Mouse (Mus musculus): ENCODE measurements at regions not wholly inside any gene's neighbourhood (a gene's known extent, or its start where the extent isn't known, plus 50 kb on each side); places are given as distances from the start of the nearest gene placed in this dataset.

DNA sequence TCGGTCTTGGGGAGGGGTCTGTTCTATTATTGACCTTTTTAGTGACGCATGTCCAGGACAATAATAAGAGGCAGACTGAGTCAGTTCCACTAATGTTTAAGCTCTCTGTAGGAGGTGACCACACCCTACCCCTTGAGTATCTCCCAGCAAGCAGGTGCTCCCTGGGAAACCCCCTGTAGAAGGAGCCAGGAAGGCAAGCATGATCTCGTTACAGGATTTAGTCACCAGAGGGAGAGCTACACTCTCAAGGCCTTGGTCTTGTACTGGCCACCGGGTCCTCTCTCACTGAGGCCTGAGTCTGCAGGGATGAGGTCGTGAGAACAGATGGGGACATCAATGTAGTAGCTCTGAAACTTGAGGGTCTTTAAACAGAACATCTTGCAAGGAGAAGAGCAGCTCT lies 55.3 kb upstream of the Ccnd2 start:
- DNase-seq: no peak

DNA sequence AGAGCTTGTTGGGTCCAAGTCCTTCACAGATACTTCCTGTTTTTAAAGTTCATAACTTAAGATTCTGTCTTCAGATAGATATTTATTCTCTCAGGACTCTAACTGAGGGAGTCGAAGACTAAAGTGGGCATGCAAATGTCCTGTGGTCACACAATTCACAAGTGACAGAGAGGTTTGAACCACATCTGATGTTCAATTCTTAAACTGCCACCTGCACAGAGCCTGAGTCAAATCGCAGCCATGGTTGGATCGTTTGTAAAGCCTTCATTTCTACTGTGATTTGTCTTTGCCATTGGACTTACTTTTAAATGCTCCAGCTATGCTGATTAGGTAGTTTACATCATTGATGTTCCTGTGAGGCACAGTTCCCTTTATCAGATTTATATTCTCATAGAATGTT lies 61.4 kb upstream of the Ccnd2 start:
- DNase-seq: no peak

GRCm38 (mm10) chr6:127215915-127216314 lies 63.9 kb upstream of the Ccnd2 start:
- DNase-seq: no peak

DNA sequence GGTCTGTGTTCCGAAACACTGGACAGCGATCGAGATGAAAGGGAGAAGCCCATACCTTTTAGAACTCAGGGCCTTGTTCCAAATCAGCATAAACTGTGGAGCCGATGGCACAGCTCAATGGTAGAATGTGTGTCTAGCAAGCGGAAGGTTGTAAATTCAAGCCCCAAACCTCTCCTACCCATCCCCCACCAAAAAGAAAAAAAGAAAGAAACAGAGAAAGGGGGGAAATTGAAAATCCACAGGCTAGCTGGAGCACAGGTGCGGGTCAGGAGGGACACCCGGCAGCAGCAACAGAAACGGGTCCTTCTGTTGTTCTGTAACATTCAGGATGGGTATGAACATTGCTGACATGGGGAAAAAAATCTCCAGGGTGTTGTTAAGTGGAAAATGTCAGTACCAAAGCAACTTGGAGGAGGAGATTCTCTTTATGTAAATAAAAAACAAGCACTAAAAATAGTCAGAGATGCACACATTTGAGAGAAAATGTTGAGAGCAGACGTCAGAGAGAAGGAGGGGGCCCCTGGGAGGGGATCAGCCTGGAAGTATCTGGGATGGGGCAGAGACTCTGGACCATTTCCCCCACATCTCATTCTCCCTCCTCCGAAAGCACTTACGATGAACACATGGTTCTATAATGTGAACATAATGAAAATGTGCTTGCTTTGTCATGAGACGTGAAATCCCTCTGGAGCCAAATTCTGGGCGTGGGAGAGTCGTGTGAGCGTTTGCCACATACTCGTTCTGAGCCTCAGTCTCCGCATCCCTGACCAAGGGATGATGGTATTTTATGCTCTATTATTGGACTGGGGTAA lies 66.8 kb upstream of the Ccnd2 start:
- DNase-seq: no peak

- DNase-seq: no peak
These were observed 67.4 kb upstream of the Ccnd2 start for GRCm38 (mm10) chr6:127219446-127219802.

- no peak for DNase-seq
These were observed 74.4 kb upstream of the Ccnd2 start for GRCm38 (mm10) chr6:127226242-127226983.

- no peak for DNase-seq
These were observed 84.6 kb upstream of the Ccnd2 start for GRCm38 (mm10) chr6:127236510-127237109.

- no peak for DNase-seq
These were observed 85.2 kb upstream of the Ccnd2 start for GRCm38 (mm10) chr6:127237168-127237567.

DNA sequence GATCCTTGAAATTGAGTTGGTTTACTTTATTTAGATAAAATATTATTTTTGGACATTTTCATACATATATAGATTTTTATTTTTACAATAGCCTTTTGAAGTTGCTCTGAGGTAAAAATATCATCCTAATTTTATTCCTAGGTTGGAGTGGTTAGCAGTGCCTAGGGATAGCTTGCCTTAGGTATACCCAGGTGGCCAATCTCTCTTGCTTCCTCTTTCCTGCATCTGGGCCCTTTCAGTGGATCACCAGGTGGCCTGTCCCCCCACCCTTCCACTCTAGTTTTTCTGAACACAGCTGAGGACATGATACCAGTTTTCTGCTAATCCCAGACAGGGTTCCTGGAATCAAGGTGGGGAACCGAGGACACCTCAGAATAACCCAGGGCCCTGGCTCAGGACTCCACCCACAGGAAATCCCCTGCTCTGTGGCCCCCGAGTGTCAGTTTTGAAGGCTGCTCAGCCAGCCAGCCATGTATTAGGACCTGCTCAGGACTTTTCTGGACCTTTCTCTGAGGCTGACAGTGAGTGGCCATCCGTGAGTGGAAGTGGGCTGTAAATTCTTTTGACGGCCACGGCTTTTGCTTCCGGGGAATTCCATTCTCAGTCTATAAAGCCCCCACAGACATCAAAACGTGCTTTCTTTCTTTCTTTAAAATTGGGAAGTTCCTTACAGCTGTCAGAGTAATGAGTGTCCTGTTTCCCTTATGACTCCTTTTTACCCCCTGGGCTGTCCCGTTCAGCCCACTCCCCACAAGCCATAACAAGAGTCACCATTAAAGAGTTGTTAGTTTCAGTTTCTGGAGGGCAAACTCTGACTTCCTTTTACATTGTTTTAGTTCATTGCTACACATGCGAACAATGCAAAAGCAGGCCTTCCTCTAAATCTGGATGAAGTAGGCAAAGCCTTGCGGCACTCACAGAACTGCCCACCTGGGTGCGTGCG lies 87.8 kb upstream of the Ccnd2 start:
- DNase-seq: no peak

DNA sequence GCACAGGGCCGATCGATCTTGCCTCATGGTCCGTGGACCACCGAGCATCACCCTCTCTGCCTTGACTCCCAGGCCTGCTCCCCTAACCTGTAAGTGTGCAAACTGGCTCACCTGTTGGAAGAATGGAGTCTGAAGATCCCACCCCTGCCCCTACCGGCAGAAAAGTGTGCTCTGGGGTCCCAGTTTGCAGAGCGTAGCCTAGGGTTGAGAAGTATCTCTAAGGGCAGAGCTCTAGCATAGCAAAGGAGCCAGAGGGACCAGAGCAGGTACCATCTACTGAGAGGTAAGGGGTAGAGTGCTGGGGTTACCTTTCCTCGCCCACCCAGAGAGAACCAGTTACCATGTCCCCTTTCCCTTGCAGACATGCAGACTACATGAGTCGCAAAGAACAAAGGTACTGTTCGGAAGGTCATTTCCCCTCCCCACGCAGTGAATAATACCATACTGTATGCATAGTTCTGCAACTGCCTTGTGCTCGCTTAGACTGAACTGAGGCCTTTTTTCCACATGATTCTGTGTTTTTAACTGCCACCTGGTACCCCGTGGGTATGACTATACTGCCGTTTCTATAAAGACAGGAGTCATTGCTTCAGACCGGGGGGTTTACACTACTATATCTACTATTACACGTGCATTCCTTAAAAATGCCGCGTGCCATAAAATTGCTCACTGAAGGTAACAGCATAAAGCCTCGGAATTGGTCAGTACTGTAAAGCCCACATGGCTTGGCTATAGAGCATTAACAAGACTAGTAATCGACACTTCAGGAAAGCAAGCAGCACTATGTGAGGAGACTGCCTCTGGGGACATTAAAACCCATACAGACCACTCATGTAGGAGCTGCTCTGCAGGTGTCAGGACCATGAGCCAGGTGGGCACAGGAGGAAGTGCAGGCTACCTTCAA lies 88.7 kb upstream of the Ccnd2 start:
- no peak for DNase-seq

GRCm38 (mm10) chr6:127241693-127242425 lies 89.9 kb upstream of the Ccnd2 start:
- no peak for DNase-seq

GRCm38 (mm10) chr6:127243032-127243431 lies 91.0 kb upstream of the Ccnd2 start:
- DNase-seq: no peak

- DNase-seq: no peak
These were observed 93.9 kb upstream of the Ccnd2 start for GRCm38 (mm10) chr6:127245814-127246440.

DNA sequence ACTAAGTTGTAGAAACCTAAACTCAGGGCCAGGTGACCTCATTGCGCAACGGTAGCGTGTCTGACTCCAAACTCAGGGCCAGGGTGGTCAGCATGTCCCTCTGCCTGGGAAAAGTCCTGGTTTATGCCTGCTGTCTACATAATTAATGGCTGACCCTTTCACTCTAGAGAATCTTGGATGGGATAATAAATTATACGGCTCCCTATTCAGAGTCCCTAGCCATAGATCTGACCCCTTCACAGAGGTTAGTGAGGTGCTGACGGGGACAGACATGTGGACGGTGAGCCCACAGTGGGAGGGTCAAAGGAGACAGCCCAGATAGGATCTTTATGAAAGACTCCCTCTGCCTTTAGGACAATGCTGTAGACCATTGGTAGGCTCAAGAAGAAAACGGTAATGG lies 94.7 kb upstream of the Ccnd2 start:
- DNase-seq: no peak

DNA sequence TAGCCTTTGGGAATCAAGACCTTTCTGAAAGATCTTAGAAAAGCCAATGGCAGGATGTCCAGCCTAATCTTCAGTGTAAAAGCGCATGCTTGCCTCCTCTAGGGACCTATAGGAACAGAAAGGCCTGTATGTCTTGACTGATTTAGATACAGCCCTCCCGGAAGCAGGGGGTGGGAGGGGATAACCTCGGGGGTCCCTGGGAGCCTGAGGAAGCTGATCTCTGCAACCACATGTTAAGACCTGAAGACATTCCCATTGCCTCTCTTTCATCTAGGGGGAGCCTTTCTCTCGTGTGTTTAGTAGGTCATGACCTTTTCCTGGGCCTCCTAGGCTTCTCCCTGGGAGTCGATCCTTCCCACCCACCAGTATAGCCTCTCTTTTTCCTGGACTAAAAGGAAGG lies 95.3 kb upstream of the Ccnd2 start:
- no peak for DNase-seq

GRCm38 (mm10) chr6:127250181-127250873 lies 98.3 kb upstream of the Ccnd2 start:
- DNase-seq: no peak

- DNase-seq: no peak
These were observed 99.1 kb upstream of the Ccnd2 start for GRCm38 (mm10) chr6:127250874-127251670.

DNA sequence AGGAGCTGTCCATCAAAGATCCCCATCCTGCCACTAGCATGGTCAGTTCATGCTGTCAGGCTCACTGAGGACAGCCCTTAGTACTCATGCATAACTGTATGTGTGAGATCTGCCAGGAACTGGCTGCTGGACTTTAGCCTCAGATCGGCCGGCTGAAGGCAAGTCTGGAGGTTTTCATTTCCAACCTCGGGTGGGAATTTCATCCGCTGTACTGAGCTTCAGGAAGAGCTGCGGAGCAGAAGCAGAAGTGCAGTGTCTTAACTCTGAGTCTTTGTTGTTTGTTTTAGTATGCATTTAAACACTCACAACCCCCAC lies 99.6 kb upstream of the Ccnd2 start:
- no peak for DNase-seq

DNA sequence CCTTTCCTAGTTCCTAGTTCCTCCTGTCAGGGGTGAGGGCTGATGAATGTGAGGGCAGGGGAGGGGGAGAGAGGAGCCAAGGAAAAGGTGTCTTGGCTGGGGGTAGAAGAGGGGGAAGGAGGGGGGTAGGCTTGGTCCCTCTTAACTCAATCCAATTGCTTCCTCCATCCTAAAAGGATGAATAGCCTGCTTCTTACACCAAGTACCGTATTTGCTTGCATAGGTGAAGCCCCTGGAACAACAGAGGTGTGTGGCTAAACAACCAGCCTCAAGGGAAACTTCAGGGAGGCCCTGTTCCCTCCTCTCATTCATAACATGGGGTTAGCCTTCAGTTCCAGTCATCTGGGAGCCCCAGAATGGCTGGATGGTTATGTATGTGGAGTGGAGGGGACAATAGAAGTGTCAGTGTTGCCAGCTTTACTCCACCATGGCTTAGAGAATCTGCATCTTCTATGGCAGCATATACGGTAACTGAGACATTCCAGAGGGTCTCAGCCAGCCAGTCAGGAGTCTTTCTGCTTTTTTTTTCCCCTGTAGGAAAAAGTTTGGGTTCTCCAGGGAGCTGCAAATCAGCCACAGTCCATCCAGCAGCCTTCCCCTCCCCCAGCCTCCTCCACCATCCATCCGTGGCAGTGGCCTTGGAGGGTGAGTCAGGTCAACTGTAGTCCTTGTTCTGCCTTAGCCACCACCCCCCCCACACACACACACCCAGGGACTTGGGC lies 100.2 kb upstream of the Ccnd2 start:
- DNase-seq: no peak

Data from cerebellum, adult 18-20 months (tissue).